Mouse (Mus musculus) mouse embryonic stem cell (cell line): Measurements from ENCODE around the gene Castor1.

ENCODE experiments used
- in situ Hi-C, 2 experiments: fragments of 300-500 bp; cut with MboI; formaldehyde crosslinking; loops; 1 replicate in 1 of 2; 3 replicates in 1 of 2; pipeline ENCODE4 v1.14.3; 2019 to 2020; ENCODE audit warnings: low sequenced_read_pairs in 2 of 2, low pct_unique_long_range_greater_than_20kb in 1 of 2, mixed read lengths in 1 of 2; ENCODE audit not compliant: unreplicated experiment in 1 of 2

Gene Castor1

DNA sequence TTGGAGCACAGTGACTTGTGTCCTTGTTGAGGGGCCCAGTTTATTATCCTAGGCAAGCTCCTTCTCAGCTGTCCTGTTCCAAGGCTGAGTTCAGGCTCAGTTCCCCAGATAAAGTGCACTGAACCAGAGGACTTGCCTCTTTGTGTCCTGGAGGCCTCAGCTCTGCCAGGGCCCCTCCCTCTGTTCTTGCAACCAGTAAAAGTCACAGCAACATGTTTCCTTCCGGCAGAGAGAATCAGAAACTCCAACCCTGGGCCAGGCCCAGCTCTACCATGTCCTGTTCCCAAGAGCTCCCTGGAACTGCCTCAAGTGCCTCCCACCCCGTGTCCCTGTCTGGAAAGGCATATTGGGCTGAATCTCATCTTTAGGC is 14.3 kb upstream of the Castor1 start:
- in situ Hi-C loops = no loop called here

DNA sequence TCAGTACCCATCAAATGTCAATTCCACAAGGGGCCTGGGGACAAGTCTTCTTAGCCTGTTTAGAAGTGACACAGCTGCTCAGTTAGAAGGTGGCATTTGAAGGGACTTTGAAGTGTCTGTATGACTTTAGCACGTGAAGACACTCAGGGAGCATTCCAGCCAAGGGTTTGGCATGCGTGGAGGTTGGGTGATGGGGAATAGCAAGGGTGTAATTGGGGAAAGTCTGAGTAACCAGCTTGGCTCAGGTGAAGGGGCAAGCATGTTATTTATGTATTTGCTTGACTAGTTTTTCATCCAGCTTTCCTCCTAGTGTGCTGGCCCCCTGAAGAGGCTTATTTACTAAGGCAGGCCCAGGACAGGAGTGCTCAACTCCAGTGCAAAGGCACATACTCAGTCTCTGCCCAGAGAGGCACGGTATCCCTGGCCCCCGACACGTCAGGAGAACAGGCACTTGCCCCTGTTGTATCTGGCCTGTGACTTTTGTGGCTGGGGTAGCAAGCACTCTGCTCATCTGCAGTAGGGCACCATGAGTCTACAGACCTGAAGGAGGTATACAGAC is 12.8 kb upstream of the Castor1 start:
- in situ Hi-C loops = no loop called here

DNA sequence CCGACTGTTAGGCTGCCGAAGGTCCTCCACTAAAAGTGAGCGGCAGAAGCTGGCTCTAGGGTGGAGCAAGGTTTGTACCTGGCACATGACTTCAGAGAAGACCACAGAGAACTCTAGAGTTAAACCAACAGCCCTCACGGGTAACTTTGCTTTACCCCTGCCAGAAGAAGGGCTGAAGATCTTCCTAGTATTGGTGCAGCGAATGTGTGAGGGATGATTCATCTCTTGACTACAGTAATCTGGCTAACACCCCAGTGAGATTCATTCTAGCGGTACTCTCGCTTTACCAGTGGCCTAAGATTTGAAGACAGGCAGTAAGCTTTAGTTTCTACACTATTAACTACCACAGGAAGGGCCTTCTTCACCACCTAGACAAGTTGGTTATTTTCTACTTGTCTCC is 12.1 kb upstream of the Castor1 start:
- in situ Hi-C loops = no loop called here

DNA sequence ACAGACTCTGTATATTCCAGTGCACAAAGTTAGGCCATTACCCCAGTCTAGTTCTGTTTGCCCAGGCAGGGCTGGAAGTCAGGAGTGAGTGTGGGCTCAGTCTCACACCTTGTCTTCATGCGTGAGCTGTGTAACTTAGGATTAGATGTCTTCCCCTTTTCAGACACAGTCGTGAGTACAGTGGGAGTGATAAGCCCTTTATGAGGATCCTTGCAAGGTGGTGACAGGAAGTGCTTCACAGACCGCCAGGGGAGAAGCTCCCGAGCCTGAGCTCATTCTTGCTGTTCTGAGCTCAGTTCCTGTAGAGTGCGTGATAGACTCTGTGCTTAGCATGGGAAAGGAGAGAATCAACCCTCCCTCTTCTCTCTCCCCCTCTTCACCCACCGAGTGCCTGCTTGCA is 11.5 kb upstream of the Castor1 start:
- in situ Hi-C loops = no loop called here

DNA sequence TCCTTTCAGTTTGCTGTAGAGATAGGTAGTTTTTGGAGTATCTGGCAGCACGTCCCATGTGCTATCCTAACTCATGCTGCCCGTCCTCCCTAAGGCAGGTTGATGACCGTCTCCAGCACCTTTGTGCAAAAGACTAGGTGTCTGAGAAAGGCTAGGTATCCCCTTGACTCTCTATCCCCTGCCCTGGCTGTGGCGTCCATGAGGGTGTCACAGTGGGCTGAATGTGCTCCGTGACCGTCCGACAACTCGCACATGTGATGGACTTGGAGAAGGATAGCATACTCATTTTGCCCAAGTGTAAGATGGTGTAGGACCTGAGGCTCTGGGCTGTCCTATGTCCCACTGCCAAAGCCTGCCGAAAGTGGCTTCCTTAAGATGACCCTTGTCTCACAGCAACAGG is 10.4 kb upstream of the Castor1 start:
- in situ Hi-C loops = no loop called here

GRCm38 (mm10) chr11:4209556-4209955 is 8.5 kb upstream of the Castor1 start:
- in situ Hi-C loops = no loop called here

- in situ Hi-C loops = no loop called here
Observed at GRCm38 (mm10) chr11:4210786-4211185, 7.2 kb upstream of the Castor1 start.

- in situ Hi-C loops = no loop called here
Observed at GRCm38 (mm10) chr11:4213107-4213506, 4.9 kb upstream of the Castor1 start.

- in situ Hi-C loops = no loop called here
Observed at GRCm38 (mm10) chr11:4214572-4214971, 3.5 kb upstream of the Castor1 start.

DNA sequence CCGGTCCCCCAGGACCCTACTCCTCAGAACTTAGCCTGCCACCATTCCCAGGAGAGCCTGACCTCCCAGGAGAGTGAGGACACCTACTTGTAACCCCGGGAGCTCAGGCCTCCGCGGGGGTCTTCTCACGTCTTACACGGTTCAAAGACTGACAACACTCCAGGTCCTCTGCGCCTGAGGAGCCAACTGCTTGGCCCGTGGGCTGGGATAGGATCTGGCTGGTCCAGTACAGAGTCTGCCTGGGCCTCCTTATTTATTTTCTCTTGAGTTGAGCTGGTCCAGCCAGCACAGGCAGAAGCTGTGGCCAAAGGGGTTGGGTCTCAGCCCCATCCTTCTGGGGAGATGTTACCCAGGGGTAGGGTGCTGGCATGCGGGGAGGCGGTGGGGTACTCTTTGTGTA is 3.0 kb upstream of the Castor1 start:
- in situ Hi-C loops = no loop called here

DNA sequence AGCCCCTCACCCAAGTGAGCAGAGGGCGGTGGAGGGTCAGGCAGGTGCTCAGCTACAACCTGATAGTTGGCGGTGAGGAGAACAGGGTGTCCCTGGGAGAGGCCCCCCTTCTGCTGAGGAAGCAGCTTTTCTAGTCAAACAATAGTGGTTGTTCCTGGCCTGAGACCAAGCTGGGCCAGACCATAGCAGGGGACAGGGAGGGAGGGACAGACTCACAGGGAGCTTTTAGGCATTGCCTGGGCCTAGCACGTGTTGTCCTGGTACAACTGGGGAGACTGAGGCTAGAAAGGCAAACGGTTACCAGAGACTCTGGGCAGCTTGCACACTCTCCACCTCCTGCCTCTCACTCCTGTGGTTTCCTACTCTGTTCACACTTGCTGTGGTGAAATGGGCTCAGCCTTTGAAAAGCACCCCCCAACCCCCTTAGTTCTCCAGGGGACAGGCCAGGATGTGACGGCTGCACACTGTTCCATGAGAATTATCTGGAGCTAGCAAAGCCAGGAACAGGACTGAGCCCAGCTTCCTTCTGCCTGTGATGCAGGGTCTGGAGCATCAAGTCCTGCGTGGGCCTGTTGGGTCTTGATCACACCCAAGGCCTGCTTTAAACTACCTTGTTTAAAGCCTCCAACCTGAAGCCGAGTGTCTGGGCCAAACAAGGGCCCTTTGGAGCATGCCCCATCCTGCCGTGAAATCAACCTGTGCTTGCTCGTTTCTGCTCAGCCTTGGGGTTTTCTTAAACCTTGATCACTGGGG is 1.6 kb upstream of the Castor1 start:
- in situ Hi-C loops = no loop called here

DNA sequence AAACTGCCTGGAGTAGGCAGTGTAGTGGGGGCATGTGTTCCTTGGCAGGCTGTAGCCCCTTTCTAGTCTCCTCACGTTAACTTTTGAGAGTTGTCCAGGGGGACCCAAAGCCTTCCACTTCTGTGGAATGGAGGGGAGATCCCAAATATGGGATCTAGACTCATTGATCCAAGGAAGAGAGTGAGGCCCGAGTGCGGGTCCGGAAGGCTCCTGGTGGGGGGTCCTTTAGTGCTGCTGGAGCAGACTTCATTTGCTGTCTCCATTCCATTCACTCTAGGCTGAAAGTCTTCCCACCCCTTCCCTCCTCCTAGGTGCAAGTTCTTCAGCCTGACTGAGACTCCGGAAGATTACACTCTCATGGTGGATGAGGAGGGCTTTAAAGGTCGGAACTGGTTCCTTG is 612 bp downstream of the Castor1 start:
- in situ Hi-C loops = no loop called here

DNA sequence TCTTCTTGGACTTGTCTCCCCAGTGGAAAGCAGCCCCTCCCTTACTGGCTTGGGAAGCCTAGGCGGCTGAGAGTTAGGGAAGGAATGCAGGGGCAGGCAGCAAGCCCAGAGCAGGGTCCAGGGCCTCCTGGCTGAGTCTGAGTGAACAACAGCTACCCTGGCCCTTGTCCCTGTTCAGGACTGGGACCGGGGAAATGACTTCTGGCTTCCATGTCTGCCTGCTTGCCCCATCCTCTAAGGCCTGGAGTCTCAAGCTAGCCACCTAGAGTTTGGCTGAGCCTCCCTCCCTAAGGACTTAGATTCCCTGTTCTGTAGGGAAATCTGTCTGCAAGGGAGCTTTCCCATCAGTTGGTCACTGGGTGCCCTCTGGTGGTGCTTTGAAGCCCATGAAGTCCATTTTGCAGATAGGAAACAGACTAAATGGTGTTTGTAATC is 1.3 kb downstream of the Castor1 start:
- in situ Hi-C loops = no loop called here

GRCm38 (mm10) chr11:4219908-4220307 is 1.9 kb downstream of the Castor1 start:
- in situ Hi-C loops = loop anchor here (5.0 kb wide), 1 partner anchor 37 kb away; the partner anchor contains the start of gene Lif (in 2 of the 2)

GRCm38 (mm10) chr11:4220443-4221400 is 2.7 kb downstream of the Castor1 start:
- in situ Hi-C loops = loop anchor here (5.0 kb wide), 1 partner anchor 37 kb away; the partner anchor contains the start of gene Lif (in 2 of the 2)

DNA sequence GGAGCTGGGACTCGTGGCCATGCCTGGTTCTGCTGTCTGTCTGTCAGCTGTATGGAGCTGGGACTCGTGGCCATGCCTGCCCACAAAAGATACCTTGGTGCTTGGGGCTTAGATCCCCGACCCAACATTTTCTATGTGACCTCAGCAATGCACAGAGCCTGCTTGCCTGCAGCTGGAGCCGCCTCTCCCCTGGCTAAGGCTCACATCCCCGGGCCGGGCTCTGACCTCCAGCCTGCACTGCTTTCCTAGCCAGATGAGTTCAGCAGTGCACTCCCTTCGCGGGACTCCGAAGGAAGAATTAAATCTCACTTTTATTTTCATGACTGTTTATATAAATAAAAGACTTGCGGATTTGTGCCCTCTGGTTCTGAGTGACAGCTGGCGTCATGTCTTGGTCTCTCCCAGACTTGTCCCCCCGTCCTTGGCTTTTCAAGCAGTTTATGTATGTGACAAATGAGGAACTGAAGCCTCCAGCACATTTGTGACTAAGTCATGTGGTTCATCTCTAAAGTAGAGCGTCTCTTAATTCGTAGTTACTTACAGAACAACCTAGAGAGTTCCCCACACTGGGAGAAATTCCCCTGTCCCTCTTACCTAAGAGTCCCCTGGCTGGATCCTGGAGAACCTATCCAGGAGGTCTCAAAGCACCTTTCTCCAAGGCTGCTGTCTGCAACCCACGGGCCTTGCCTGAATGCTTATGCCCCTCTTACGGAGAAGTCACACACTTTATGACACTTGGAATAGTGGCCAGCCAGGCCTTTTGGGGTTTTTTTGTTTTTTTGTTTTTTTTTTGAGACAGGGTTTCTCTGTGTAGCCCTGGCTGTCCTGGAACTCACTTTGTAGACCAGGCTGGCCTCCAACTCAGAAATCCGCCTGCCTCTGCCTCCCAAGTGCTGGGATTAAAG is 4.3 kb downstream of the Castor1 start:
- in situ Hi-C loops = loop anchor here (5.0 kb wide), 1 partner anchor 35 kb away; the partner anchor contains the start of gene Lif (in 2 of the 2)

GRCm38 (mm10) chr11:4223393-4224188 is 5.6 kb downstream of the Castor1 start:
- in situ Hi-C loops = loop anchor here (5.0 kb wide), 1 partner anchor 34 kb away; the partner anchor contains the start of gene Lif (in 2 of the 2)
